Comparison of ENCODE assay signal across 8 mouse cellular contexts in genomic region chr12:70226655-70227054, GRCm38 (mm10). TPM values are rescaled to one million over a fixed set of nuclear protein-coding genes. Genes with fewer than 3 reads are reported as not detected.
DNase-seq lines count a peak whose midpoint lies in the region; ATAC-seq and TF ChIP-seq lines count a peak whose summit lies in the region.

No protein-coding gene starts in this region.

- H3K9ac ChIP-seq in heart, adult 2 months (ENCODE audit: low read depth, low read length): no peak overlapping the region
- no peak overlapping the region for H3K9ac ChIP-seq in ES-E14 (ENCODE audit: insufficient read depth, low read depth, low read length, poor library complexity, severe bottlenecking)
- H3K9ac ChIP-seq in heart, postnatal 0 days (replicated peaks; ENCODE audit: low read depth, low read length): peak overlapping the region; percentile 30
- peak overlapping the region; percentile 82 for H3K9ac ChIP-seq in liver, postnatal 0 days (replicated peaks)

- no peak for TF ChIP-seq CTCF in heart, adult 2 months (IDR thresholded peaks at IDR 0.05)
- TF ChIP-seq CTCF in heart, postnatal 0 days (IDR thresholded peaks at IDR 0.05; ENCODE audit: low read depth): no peak
- no peak for TF ChIP-seq CTCF in liver, postnatal 0 days (IDR thresholded peaks at IDR 0.05; ENCODE audit: low read depth)

- H3K9me3 ChIP-seq in ES-E14 (ENCODE audit: control insufficient read depth, insufficient read depth, low read depth, low read length): no peaks in the 10 kb centered on the region
- no peaks in the 10 kb centered on the region for H3K9me3 ChIP-seq in heart, postnatal 0 days (replicated peaks; ENCODE audit: control insufficient read depth, low read length)
- no peaks in the 10 kb centered on the region for H3K9me3 ChIP-seq in liver, postnatal 0 days (ENCODE audit: low read length)

- ATAC-seq in heart, postnatal 0 days (ENCODE audit: insufficient read depth, low read depth): no peak
- ATAC-seq in liver, postnatal 0 days: peak; percentile 9; the same call in 1 of the 2 replicates
- ATAC-seq in CD4-positive, CD25-positive, alpha-beta regulatory T cell, adult 4 months: no peak

- in situ Hi-C loops in ES-E14 (cut with MboI; ENCODE audit: low sequenced_read_pairs in 2 of 2, unreplicated experiment in 2 of 2): no loop called here

- peak overlapping the region; percentile 73 for H3K4me2 ChIP-seq in heart, postnatal 0 days (ENCODE audit: low read depth, low read length)
- peak overlapping the region; percentile 81 for H3K4me2 ChIP-seq in liver, postnatal 0 days (ENCODE audit: low read depth, low read length)

- H3K4me3 ChIP-seq in heart, adult 2 months: peak overlapping the region; percentile 62
- peak overlapping the region; percentile 52 to 70; a peak in 3 of 4 replicates for H3K4me3 ChIP-seq in ES-E14 (ENCODE audit: insufficient read depth in 1 of 2, low read depth in 1 of 2, low read length in 2 of 2, poor library complexity in 1 of 2, severe bottlenecking in 1 of 2)
- H3K4me3 ChIP-seq in heart, postnatal 0 days (ENCODE audit: low read depth, low read length): peak overlapping the region; percentile 51
- peak overlapping the region; percentile 78 for H3K4me3 ChIP-seq in liver, postnatal 0 days (ENCODE audit: low read depth, low read length)

- TF ChIP-seq POLR2A in heart, adult 2 months (IDR thresholded peaks at IDR 0.05; ENCODE audit: insufficient read depth, low read depth, low read length): no peak

- TF ChIP-seq EP300 in heart, adult 2 months (IDR thresholded peaks at IDR 0.05; ENCODE audit: insufficient read depth, low read depth, low read length): no peak
- TF ChIP-seq EP300 in heart, postnatal 0 days (IDR thresholded peaks at IDR 0.05; ENCODE audit: low read depth): no peak
- TF ChIP-seq EP300 in liver, postnatal 0 days (IDR thresholded peaks at IDR 0.05; ENCODE audit: low read depth): no peak

- no peaks in the 10 kb centered on the region for H3K4me1 ChIP-seq in heart, adult 2 months (ENCODE audit: control insufficient read depth, insufficient read depth, low read length)
- H3K4me1 ChIP-seq in ES-E14 (ENCODE audit: control insufficient read depth in 2 of 2, insufficient read depth in 2 of 2, low read length in 2 of 2, poor library complexity in 1 of 2): peaks cover 0 to 8% of the 10 kb centered on the region in 2 experiments; a peak in 1 of 4 replicates
- peaks cover 16% of the 10 kb centered on the region for H3K4me1 ChIP-seq in heart, postnatal 0 days (ENCODE audit: control insufficient read depth, insufficient read depth)
- peaks cover 42% of the 10 kb centered on the region for H3K4me1 ChIP-seq in liver, postnatal 0 days (ENCODE audit: insufficient read depth)

- DNase-seq in heart, adult 2 months: no peak
- no peak for DNase-seq in heart, postnatal 14 days
- DNase-seq in ES-E14 (ENCODE audit: low read depth, low spot score): no peak
- DNase-seq in heart, postnatal 0 days (ENCODE audit: low spot score): no peak
- DNase-seq in liver, postnatal 0 days: peak; percentile 41
- no peak for DNase-seq in testis, postnatal 10 days (ENCODE audit: low spot score)
- no peak for DNase-seq in testis, postnatal 14 days (ENCODE audit: low spot score)

- 42% methylated on average over 5 of the region's 5 CpGs for WGBS in heart, adult 2 months
- WGBS in heart, postnatal 0 days: 16% methylated on average over 5 of the region's 5 CpGs
- WGBS in liver, postnatal 0 days (ENCODE audit: insufficient replicate concordance): 16% methylated on average over 5 of the region's 5 CpGs

- intact Hi-C loops in heart, adult 2 months (cut with DNase I): no loop called here
- intact Hi-C loops in heart, postnatal 14 days (cut with DNase I): no loop called here

- no peaks in the 10 kb centered on the region for H3K79me2 ChIP-seq in heart, adult 2 months (replicated peaks; ENCODE audit: control insufficient read depth, insufficient read depth, low read length)

- no peaks in the 10 kb centered on the region for H3K27me3 ChIP-seq in heart, adult 2 months (ENCODE audit: control insufficient read depth, insufficient read depth, low read length)
- H3K27me3 ChIP-seq in heart, postnatal 0 days (ENCODE audit: control insufficient read depth, insufficient read depth, low read length): no peaks in the 10 kb centered on the region
- H3K27me3 ChIP-seq in liver, postnatal 0 days (ENCODE audit: insufficient read depth, low read length): no peaks in the 10 kb centered on the region

- H3K27ac ChIP-seq in heart, adult 2 months: no peak overlapping the region
- no peak overlapping the region for H3K27ac ChIP-seq in ES-E14 (ENCODE audit: insufficient read depth, low read depth, low read length, poor library complexity, severe bottlenecking)
- H3K27ac ChIP-seq in heart, postnatal 0 days (ENCODE audit: low read depth): peak overlapping the region; percentile 71
- peak overlapping the region; percentile 91 for H3K27ac ChIP-seq in liver, postnatal 0 days (ENCODE audit: low read depth)

- H3K36me3 ChIP-seq in heart, adult 2 months (ENCODE audit: control insufficient read depth, insufficient read depth, low read length): no peaks in the 10 kb centered on the region
- H3K36me3 ChIP-seq in ES-E14 (ENCODE audit: control insufficient read depth, insufficient read depth, low read length, poor library complexity, severe bottlenecking): no peaks in the 10 kb centered on the region
- H3K36me3 ChIP-seq in heart, postnatal 0 days (replicated peaks; ENCODE audit: control insufficient read depth, insufficient read depth, low read length): no peaks in the 10 kb centered on the region; the same call in 1 of the 2 replicates
- no peaks in the 10 kb centered on the region; the same call in 1 of the 2 replicates for H3K36me3 ChIP-seq in liver, postnatal 0 days (replicated peaks; ENCODE audit: insufficient read depth, low read length)

TF ChIP-seq in ES-E14, 5 proteins besides CTCF, POLR2A, EP300 and RAD21:
- TF ChIP-seq ZNF384 (IDR thresholded peaks at IDR 0.05; ENCODE audit: low read depth, low read length) (no peak), HCFC1 (IDR thresholded peaks at IDR 0.05; ENCODE audit: borderline replicate concordance, insufficient read depth, low read length) (no peak), CHD2 (IDR thresholded peaks at IDR 0.05; ENCODE audit: low read depth, low read length) (no peak), MAFK (IDR thresholded peaks at IDR 0.05; ENCODE audit: insufficient read depth, low read depth, low read length) (no peak), ZC3H11A (IDR thresholded peaks at IDR 0.05; ENCODE audit: borderline replicate concordance, low read depth, low read length) (no peak)

RNA-seq across cellular contexts. Expression of gene Pygl, which starts 4.6 kb away (rescaled TPM):
- 1 to 10 TPM; 4.5 to 4.6 TPM for total RNA-seq in heart, adult 2 months (2021)
- 9.3 and 15.3 TPM in 2 replicates for polyA plus RNA-seq in heart, adult 2 months (2012; rRNA removed)
- 1 to 10 TPM; 5.9 to 8.3 TPM for total RNA-seq in heart, postnatal 14 days (2021)
- total RNA-seq in ES-E14 (2012; rRNA removed): 1.4 TPM in 2 replicates
- total RNA-seq in heart, postnatal 0 days (2014; rRNA removed; ENCODE audit: low replicate concordance): 43.2 and 58.9 TPM in 2 replicates
- polyA plus RNA-seq in heart, postnatal 0 days (2015; fragmentation: Nextera tagmentation; extraction: Ambion mirVana): 28.5 and 31.6 TPM in 2 replicates
- polyA plus RNA-seq in liver, postnatal 0 days (2015; fragmentation: Nextera tagmentation; extraction: Ambion mirVana): 104 and 114 TPM in 2 replicates
- polyA plus RNA-seq in CD4-positive, CD25-positive, alpha-beta regulatory T cell, adult 4 months (2017; shearing (Covaris generic)): 1 to 10 TPM; 1.1 to 1.2 TPM

Comparison
In these comparisons a context has a peak if more than half of its experiments do, and no peak if none do; other contexts are left out.
1. H3K27ac ChIP-seq: peak in heart, postnatal 0 days (single experiment) and liver, postnatal 0 days (single experiment); none in heart, adult 2 months (single experiment) and ES-E14 (single experiment).
2. H3K9ac ChIP-seq: peak in heart, postnatal 0 days (single experiment) and liver, postnatal 0 days (single experiment); none in heart, adult 2 months (single experiment) and ES-E14 (single experiment).
3. Peak in every context shown above with its lines, with median percentiles within 50 percentile points of each other: H3K4me3 ChIP-seq.